Mouse (Mus musculus) spleen, adult 2 months (tissue): ENCODE results near the gene Txn2.

ENCODE experiments used
- CTCF ChIP-seq: fragments of 200-500 bp; IDR thresholded peaks from 2 replicates; pipeline ENCODE4 v1.5.1; 2011; ENCODE audit warnings: mild to moderate bottlenecking, inconsistent platforms; ENCODE audit not compliant: insufficient read depth, insufficient read length, insufficient replicate concordance; ENCODE audit errors: extremely low read depth
- POLR2A ChIP-seq: fragments of 200-500 bp; IDR thresholded peaks from 2 replicates; pipeline ENCODE4 v1.6.1; 2011; ENCODE audit warnings: low read depth, low read length, inconsistent platforms

GRCm38 (mm10) chr15:77903176-77903575, 25.6 kb downstream of the Txn2 start:
- no peak for TF ChIP-seq POLR2A
- no peak for TF ChIP-seq CTCF
